Mouse (Mus musculus): ENCODE data around the gene Klrc3. TPM values are rescaled to one million over a fixed set of nuclear protein-coding genes. Genes with fewer than 3 reads are reported as not detected.
"Not testable (repeated sequence)": the region's sequence is repeated elsewhere in the genome, so short reads cannot be mapped to it uniquely, and the experiment has no call there.

Gene Klrc3
- total RNA-seq (2021), result not detected
- long read RNA-seq, experiment 1, result 0 reads
- long read RNA-seq, experiment 2, result 0 reads

DNA sequence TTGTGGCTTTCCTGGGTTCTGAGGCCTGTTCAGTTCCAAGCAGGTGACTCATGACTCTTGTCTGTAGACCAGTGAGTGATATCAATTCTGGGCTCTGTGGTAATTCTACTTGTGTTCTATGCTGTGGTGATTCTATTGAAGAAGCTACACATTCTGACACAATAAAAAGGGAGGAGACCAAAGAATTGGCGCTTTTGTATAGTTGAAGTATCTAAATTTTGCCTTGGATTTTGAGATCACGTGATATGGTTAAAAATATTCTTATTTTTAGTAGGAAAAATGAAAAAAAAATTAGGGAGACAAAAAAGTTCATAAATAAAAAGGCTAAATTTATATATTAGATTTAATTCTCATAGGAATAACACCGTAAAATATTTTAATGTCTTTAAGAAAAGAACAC is at the start of gene Klrc3:
TSS of gene Klrc3 (minus strand) at position 101 of the 400 bp plus-strand sequence.
- intact Hi-C loops (cut with DNase I), result not testable (repeated sequence)

DNA sequence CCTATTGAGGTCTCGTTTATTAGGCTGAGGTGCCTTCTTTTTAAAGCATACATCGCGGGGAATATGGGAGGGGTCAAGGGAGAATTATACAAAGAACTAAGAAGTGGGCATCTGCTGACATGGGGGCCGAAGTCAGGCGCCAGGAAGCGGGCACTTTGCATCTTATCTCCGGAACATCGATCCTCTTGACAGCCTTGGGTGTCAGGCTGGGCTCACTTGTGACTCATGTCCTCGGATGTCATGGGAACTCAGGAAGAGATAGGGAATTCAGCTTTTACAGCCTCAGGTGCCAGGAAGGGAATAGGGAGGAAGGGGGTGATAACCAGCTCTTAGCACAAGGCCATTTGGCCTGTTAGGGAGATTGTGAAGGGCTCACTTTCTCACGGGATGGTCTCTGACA is 48.3 kb upstream of the Klrc3 start:
- intact Hi-C loops (cut with DNase I); DNase-seq: not testable (repeated sequence)

More for the DNA sequence above, at the start of gene Klrc3:
- DNase-seq, result not testable (repeated sequence)

DNA sequence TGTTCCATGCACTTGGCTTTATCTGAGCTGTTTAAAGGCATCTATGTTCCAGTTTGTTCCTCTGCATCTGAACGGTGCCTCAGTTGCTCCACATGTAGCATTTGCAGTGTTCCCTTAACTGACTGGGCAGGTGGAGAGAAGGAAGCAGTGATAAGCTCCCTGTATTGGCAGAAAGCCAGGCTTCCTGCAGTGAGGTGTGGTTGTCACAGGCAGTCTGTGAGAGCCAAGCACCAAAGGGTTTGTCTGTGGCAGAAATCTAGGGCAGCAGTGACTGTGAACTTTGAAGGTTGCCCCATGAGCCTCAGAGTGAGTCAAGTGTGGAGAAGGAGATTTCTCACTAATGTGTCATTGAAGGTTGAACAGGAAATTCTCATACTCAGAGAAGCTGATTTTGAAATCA is 37.2 kb upstream of the Klrc3 start:
- no peak for DNase-seq
- intact Hi-C loops (cut with DNase I), result no loop called here

DNA sequence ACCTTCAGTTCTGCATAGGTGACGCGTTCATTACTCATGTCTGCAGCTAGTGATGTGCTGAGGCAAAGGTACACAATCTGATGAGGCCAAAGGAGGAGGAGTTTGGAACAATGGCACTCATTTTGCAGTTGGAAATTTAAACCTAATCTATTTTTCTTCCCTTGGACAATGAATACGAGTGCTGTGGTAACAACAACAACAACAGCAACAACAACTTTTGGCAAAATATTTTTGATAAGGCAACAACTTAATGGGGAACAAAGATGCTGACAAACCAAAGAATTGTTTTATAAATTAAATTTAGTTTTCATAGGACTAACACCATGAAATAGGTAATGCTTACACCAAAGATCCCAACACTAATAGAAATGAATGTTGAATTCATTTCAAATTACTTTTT is 35.7 kb upstream of the Klrc3 start, which contains the start of gene Klrc1:
TSS of gene Klrc1 (minus strand) at position 101 of the 400 bp plus-strand sequence.
- no peak for DNase-seq
- intact Hi-C loops (cut with DNase I), result no loop called here

GRCm38 (mm10) chr6:129661301-129661700 is 18.2 kb upstream of the Klrc3 start:
- intact Hi-C loops (cut with DNase I); DNase-seq: not testable (repeated sequence)

GRCm38 (mm10) chr6:129660589-129660988 is 17.5 kb upstream of the Klrc3 start, which contains the start of gene Klrc2:
Gene Klrc2 (minus strand): TSS chr6:129660689.
- intact Hi-C loops (cut with DNase I); DNase-seq: not testable (repeated sequence)

DNA sequence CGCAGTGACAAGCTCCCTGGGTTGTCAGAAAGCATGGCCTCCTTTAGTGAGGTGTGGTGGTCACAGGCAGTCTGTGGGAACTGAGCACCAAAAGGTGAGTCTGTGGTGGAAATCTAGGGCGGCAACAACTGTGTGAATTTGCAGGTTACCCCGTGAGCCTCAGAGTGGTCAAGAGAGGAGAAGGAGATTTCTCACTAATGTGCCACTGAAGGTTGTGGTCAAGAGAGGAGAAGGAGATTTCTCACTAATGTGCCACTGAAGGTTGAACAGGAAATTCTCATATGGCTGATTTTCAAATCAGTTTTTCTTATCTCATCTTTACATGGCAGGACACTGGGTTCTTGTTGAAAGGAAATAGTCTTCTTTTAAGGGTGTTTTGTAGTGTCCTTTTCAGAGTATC is 917 bp upstream of the Klrc3 start:
- not testable (repeated sequence) for DNase-seq

GRCm38 (mm10) chr6:129631046-129631445 is 12.1 kb downstream of the Klrc3 start:
- DNase-seq; intact Hi-C loops (cut with DNase I): not testable (repeated sequence)

More for the DNA sequence above, 917 bp upstream of the Klrc3 start:
- intact Hi-C loops (cut with DNase I), result not testable (repeated sequence)

- no peak for DNase-seq
- intact Hi-C loops (cut with DNase I), result no loop called here
Observed at GRCm38 (mm10) chr6:129623735-129624134, 19.4 kb downstream of the Klrc3 start, which contains the start of gene Klrk1. Gene Klrk1 (minus strand): TSS chr6:129623864.

- DNase-seq, result no peak
- intact Hi-C loops (cut with DNase I), result no loop called here
Observed at GRCm38 (mm10) chr6:129608372-129608771, 34.8 kb downstream of the Klrc3 start.

GRCm38 (mm10) chr6:129591508-129591907 is 51.6 kb downstream of the Klrc3 start, which contains the start of gene Klrd1:
Gene Klrd1 (plus strand): TSS chr6:129591782.
- intact Hi-C loops (cut with DNase I), result no loop called here
- no peak for DNase-seq

Small RNAs within 50 kb of the gene (microRNA-seq; reads per million reads assigned to microRNA genes)
- 0 reads per million in 2 experiments for gene Mir680-1

Other genes starting within 250 kb of the Klrc3 start
- gene Clec1b, start 246.0 kb downstream of the Klrc3 start, total RNA-seq (2021), result under 1 TPM; 0.33 to 1.00 TPM
- gene Clec9a, start 234.5 kb downstream of the Klrc3 start, total RNA-seq (2021), result under 1 TPM in 1 of 2 experiments, not detected in 1; 0.20 TPM
- gene Clec1a, start 191.3 kb downstream of the Klrc3 start, total RNA-seq (2021), result 10 to 100 TPM; 15.3 to 15.9 TPM
- gene Olr1, start 136.2 kb downstream of the Klrc3 start, total RNA-seq (2021), result under 1 TPM in 1 of 2 experiments, not detected in 1; 0.12 TPM
- not detected for gene Tmem52b, start 130.8 kb downstream of the Klrc3 start, total RNA-seq (2021)
- 10 to 100 TPM; 79.8 to 85.9 TPM for gene Gabarapl1, start 110.2 kb downstream of the Klrc3 start, total RNA-seq (2021)
- not detected for gene Klre1, start 65.4 kb downstream of the Klrc3 start, total RNA-seq (2021)
- gene Klrd1, start 51.6 kb downstream of the Klrc3 start, total RNA-seq (2021), result not detected
- not detected for gene Klrk1, start 19.5 kb downstream of the Klrc3 start, total RNA-seq (2021)
- not detected for gene Klrc2, start 17.4 kb upstream of the Klrc3 start, total RNA-seq (2021)
- gene Klrc1, start 35.6 kb upstream of the Klrc3 start, total RNA-seq (2021), result not detected
- not detected for gene Klri1, start 73.8 kb upstream of the Klrc3 start, total RNA-seq (2021)
- not detected for gene Klri2, start 97.1 kb upstream of the Klrc3 start, total RNA-seq (2021)
- gene Gm156, start 140.9 kb upstream of the Klrc3 start, total RNA-seq (2021), result not detected
- not detected for gene Gm17631, start 219.3 kb upstream of the Klrc3 start, total RNA-seq (2021)
- not detected for gene Klra17, start 233.3 kb upstream of the Klrc3 start, total RNA-seq (2021)

Data from heart, postnatal 14 days (tissue).